Mouse (Mus musculus) gastrocnemius, adult 18-20 months (tissue): Measurements from ENCODE around the gene Cd28. TPM values are rescaled to one million over a fixed set of nuclear protein-coding genes. Genes with fewer than 3 reads are reported as not detected.

Source experiments
- DNase-seq: peaks from one replicate; pipeline ENCODE4 v3.0.0; 2021; ENCODE audit warnings: low spot score
- total RNA-seq, 2 experiments: library from RNA; stranded (reverse); gene quantifications; 2 replicates each; pipeline ENCODE4 v1.2.3; 2021

The Cd28 gene
- total RNA-seq, 2 experiments from 2014 or later = 2.2 to 2.9 TPM

DNA sequence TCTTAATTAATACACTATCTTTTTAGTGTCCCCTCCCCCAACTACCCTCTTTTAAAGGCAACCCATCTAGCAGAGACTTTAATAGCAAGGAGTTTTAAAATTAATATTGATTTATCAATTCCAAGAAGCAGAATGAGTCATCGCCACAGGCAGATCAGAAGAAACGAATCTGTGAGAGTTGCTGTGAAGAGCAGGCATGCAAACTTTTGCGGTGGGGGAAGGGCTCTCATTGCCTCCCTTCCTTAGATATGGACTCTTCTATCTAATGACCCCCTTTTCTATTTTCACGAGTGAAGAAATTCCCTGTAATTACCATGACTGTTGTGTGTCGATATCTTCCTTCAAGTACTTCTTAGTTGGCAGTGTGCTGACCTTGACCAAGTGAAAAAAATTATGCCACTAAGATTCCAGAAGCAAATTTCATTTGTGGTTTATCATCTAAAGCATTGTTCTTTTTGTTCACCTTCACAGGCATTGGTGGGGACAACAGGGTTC is 32.8 kb downstream of the Cd28 start:
- DNase-seq = no peak

DNA sequence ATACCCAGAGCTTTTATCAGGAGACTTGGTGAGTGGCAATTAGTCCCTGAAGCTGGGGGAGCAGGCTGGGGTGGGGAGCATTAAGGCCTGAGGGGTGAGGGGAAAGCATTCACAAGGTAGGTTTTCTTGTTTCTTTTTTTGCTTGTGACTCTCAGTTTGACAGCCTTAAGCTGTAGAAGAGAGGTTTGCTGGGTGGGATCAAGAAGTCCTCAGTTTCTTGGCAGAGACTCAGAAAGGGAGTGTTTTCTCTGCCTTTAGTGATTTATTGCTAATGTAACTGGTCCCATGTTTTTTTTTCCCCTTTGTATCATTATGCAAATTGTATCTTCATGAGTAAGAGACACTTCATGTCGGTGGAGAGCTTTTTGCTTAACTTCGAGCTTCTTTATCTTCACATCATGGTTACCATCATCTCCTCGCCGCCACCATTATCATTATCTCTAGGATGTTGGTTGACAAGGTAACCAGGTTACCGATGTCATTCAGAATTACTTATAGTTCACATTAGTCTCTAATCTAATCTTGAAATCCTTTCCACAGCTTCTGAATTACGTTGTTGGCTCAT is 33.7 kb downstream of the Cd28 start:
- no peak for DNase-seq

DNA sequence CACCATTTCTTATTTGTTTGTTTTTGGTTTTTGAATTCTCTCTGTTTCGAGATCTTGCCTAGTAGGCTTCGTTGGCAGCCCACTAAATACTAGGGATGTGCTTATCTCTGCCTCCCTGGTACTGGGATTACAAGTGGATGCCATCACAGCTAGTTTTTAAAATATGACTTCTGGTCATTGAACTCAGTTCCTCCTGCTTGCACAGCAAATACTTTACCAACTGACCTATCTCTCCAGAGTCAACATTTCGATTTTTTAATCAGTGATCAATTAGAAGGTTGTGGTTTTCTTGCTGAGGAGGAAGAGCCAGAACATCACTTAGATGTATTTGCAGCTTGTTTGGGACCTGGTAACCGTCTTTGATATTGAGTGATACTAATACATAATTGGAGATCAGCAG is 34.4 kb downstream of the Cd28 start:
- no peak for DNase-seq

DNA sequence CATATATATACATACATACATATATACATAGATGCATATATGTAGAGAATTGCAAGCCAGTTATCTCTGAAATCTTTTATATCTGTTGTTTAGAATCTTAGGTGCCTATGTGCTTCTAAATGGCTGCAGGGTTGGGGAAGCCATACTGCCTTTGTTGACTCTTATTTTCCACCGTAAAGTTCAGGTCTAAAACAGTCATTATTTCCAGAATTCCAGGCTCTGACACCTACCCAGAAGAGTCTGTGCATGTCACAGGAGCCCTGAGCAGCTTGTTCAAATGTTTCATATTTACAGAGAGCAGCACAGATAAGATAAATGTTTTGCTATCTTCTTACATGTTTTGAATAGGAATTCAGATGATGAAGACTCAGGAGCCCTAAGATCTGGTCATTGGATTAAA is 36.4 kb downstream of the Cd28 start:
- DNase-seq = no peak

DNA sequence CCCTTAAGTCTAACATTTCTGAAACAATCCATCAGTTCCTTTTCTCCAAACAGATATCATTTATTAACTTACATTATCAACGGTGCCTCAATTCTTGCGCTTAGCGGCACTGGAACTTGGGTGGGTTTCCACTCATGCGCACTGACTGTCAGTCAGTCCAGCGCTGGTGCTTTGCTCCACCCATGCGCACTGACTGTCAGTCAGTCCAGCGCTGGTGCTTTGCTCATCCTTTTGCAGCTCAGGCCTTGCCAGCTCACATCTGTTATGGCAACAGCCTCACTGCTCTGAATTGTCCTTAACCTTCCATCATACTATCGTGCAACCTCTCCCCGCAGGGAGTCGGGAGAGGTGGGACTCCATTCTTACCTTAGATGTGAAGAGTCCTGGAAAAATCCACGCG is 37.4 kb downstream of the Cd28 start:
- no peak for DNase-seq

DNA sequence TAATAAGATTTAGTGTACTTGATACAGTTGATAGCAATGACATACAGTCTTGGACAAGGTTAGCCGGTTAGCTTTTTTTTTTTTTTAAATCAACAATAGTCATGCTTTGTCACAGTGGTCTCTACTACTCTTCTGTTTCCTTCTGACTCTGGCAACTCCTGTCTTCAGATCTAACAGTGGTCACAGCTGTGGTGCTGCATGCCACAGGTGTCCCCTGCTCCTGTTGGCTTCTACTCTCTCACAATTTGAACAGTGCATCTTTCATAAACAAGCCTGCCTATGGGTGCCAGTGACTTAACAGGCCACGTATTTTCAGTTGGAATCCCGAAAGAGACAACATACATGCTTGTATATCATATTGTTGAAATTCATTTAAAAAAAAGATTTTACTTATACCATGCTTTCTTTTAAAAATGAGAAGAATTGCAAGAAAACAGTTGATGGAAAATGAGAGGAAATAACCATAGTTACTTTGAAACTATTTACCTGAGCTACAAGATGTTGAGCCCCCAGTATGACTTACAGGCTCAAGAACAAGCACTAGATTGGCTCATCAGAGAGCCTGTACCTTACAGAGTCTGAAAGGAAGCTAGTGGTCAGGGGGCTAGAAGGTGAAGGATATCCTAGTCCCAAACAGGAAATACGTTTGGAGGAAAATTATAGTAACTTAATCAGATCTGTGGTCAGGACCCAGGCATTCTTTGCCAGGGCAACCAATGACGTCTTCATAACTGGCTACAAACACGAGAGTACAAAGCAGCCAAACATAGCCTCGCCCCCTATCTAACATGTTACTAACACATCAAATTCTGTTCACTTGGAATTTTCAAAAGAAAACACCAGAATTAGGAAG is 39.0 kb downstream of the Cd28 start:
- DNase-seq = no peak

DNA sequence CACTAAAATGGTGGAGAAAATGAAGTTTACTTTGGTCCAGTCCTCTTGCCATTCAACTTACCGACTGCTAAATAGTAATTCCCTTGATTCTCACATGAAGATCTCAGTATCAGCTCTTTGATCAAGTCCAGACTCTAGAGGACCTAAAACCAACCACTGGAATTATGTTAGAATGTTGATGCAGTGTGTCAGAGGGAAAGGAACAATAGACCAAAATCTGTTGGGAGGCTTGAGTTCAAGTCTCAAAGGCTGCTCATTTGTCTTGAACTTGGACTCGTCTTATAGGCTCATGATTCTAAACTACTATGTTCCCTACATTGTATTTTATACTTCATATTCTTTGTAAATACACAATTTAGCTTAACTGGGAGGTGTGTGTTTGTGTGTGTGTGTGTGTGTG is 41.0 kb downstream of the Cd28 start:
- DNase-seq = no peak

DNA sequence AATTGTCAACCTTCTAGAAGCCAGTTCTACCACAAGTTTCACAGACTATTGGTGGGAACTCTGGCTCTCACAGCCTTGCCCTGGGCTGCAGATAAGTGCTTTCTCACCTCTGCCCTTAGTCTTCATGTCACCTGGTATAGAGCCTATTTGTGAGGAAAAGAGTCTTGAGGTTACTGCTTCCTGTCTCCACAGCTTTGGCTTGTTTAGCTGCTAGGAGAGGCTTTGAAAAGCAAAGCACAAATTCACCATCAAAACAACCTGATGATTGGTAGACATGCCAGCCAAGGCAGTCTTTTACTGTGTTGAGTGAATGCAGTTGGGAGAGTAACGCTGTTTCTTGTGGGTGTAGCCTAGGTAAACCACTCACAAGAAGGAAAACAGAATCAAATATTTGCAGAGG is 41.6 kb downstream of the Cd28 start:
- DNase-seq = no peak

DNA sequence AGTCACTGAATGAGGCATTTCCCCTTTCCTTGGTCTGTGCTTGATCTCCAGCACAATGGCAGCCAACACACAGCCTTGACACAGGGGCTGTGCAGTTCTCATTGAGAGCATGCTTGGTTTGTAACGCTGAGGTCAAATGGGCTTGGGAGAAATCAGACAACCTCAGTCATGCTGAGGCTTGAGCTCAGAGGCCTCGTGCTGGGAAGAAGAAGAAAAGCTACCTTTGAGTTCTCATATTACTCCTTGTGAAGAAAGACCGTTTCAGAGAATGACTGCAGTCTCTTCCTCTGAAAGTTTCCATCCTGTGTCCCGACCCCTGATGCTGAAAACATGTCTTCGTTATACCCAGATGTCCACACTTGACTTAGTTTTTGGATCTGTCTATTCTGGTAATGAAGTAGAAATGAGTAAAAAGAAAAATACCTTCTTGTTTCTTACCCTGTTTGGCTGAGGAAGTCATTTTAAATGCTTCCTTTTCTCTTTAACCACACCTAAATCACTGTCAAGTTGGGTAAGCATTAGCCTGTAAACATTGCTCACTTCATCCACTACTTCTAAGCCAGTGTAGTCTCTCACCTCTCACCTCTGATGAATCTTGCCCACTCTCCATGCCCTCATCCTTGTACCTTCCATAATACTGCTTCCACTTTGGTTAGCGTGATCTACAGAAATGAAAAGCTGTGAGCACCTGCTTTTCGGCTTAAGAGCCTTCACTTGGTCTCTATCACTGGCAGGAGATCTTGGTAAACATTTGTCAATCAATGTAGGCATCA is 43.1 kb downstream of the Cd28 start:
- DNase-seq = no peak

DNA sequence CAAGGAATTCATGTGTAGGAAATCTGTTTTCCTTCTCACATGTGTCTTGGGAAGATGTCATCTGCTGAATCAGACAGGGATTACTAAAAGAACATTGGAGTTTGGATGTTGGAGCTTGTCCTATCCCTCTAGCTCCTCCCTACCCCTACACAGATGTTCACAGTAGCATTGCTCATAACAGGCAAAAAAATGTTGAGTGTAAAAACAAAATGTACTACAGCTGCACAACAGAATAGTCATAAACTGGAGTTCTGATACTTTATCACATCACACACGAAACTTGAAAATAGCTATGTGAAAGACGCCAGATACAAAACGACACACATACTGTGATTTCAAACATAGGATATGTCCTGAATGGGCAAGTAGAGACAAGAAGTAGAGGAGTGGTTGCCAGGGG is 43.9 kb downstream of the Cd28 start:
- no peak for DNase-seq

DNA sequence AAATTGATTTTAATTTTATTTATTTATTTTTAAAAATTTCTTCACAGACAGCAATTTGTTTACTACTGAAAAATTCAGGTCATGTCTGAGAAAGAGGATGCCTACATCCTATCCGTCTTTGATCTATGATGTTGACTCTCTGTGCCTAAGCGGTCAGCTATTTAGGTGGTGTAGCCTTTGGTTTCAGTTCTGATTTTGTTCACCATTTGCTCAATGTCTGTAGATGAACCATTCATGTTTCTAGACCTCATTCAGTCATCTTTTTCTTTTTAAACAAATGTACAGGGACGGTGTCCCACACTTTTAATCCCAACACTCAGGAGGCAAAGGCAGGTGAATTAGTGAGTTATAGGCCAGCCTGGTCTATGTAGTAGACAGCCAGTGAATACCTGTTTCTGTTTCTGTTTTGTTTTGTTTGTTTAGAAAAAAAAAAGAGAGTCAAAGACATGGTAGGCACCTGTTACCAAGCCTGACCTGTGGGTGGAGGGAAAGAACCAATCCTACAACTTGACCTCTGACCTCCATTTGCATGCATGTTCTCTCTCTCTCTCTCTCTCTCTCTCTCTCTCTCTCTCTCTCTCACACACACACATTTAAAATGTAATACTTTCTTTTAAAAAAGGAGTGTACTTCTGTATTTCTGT is 45.0 kb downstream of the Cd28 start:
- DNase-seq = no peak

DNA sequence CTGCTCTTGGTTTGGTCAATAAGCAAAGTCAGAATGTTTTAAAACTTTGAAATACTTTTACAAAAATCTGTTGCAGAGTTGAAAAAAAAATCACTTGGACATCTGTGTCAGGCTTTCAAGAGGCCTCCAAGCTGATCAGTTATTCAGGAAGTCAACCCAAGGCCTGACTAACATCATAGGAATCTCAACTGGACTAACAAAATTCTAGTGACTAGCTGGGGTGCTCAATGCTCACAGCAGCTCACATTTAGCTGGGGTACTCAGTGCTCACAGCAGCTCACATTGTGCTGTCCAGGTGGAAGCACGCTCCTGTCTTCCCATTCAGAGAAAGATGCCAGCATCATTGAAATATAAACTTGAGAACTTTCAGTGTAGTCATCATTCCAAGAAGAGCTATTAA is 45.9 kb downstream of the Cd28 start:
- DNase-seq = no peak

DNA sequence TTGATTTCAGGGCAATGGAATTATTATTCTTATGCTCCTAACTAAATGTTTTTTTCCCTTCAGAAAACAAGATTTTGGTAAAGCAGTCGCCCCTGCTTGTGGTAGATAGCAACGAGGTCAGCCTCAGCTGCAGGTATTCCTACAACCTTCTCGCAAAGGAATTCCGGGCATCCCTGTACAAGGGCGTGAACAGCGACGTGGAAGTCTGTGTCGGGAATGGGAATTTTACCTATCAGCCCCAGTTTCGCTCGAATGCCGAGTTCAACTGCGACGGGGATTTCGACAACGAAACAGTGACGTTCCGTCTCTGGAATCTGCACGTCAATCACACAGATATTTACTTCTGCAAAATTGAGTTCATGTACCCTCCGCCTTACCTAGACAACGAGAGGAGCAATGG is 46.3 kb downstream of the Cd28 start:
- no peak for DNase-seq

DNA sequence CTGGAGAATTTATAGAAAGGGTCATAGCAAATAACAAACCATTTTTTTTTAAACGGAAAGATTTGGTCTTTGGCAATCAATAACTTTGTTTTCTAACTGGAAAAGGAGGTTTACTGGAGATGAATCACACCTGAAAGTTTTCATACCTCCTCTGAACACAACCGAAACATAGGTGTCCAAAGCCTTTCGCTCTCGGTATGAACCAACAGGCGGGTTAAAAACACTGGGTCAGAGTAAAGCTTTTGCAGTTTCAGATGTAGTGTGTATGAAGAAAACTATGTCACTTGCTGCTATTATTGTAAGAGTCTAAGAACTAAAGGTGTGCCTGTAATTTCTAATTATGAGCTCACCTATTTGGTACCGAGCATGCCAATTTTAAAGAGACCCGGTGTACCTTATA is 55.2 kb downstream of the Cd28 start:
- no peak for DNase-seq

DNA sequence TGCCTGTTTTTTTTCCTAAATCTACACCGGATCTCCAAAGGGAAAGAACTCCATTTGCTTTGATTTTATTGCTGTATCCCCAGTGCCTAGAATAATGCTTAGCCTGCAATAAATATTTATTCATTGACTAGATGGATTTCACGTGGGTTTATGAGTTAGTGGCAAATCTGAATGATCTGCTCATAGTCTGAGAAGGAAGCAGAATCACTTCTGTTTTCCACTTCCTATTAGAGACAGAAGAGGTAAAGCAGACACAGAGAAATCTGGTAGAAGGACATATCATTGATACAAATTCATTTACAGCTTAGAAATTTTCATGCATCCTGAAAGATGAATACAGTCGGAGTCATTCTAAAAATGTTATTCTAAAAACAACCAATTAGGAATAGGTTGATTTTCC is 56.6 kb downstream of the Cd28 start:
- no peak for DNase-seq

DNA sequence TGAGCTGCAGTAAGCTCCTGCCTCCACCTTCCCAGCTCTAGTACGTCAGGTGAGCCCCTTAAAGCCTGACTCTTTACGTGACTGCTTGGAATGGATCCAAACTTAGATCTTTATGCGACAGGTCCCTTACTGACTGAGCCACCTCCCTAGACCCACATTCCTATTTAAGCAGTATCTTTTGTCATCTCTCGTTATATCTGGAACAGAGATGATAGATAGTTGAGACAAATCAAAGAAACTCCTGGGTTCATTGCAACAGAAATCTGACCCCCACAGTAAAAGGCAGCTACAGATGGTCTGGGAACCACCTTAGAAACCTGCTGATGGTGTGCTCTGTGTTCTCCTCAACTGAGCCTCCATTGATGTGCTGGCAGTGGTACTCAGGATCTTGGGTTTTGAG is 59.6 kb downstream of the Cd28 start:
- no peak for DNase-seq

DNA sequence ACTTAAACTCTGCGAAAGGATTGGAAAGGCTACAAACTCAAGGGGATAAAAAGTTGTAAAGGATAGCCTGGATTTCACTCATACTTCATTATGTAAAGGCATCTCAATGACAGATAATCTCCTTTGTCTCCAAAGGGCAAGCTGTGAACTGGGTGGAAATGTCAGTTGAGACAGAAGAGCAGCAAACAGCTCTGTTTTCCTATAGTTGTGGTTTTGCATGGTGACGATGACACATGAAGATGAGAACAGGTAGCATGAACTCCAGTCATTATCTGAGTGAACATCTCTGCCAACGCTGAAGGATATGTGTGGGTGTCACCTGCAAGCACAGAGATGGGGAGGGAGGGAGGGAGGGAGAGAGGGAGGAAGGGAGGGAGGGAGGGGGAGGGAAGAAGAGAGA is 60.3 kb downstream of the Cd28 start:
- no peak for DNase-seq

DNA sequence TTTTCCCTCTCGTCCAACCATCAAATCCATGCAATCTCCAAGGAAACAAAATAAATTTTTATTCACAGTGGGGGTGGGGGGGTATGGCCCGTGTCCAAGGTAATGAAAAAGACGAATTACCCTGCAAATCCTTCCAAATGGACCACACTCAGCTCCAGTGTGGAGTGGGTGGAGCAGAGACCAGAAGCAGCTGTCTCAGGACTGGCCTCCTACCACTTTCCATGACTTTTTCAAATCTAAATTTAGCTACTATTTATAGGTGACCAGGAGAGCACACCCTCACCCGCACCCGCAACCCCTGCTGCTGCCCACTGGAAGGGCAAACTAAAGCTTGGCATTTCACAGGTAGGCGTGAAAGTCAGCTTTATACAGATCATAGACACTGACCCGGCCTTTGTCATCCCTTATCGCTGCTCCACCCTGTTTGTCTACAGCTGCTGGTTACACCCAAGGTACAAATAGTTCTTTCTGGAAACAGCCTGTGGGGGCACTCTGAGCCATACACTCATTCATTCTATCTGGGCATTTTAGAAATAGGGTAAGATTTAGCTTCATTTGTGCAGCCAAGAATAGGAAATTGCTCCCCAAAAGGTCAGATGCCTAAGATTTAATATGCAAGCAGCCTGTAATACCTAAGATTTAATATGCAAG is 62.0 kb downstream of the Cd28 start:
- DNase-seq = peak; percentile 40

DNA sequence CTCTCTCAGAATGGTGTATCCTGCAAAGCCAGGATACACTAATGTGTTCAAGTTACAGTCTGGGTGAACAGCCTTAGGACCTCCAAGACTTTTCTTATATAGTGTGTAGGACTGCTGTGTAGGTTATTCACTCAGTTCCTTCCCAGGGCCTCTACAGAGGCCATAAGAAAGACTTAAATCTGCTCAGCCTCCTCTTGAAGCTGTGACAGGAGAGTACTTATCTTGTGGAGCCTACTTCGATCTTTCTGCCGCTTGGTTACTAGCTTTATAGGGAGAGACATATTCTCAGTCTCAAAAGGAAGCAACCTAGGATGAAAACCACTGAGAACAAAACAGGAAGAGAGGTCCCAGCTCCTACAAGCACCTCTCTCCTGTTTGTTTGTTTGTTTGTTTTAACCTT is 62.6 kb downstream of the Cd28 start:
- no peak for DNase-seq

DNA sequence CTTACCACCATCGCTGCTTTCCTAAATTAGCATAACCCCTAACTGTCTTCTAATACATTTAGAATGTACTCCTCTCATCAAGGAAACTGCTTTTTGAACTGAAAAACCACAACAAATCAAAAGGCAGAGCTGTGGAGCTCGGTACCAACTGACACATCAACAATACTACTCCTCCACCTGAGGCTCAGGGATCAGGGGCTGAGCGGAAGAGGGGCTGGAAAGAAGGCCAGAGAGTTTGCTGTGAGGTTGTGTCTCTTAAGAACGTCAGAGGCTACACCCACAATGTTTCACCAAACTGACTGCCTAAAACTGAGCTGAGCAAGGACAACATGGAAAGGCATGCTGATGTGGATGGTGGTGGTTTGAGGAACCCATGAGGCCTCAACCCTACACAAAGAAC is 65.1 kb downstream of the Cd28 start:
- DNase-seq = no peak

DNA sequence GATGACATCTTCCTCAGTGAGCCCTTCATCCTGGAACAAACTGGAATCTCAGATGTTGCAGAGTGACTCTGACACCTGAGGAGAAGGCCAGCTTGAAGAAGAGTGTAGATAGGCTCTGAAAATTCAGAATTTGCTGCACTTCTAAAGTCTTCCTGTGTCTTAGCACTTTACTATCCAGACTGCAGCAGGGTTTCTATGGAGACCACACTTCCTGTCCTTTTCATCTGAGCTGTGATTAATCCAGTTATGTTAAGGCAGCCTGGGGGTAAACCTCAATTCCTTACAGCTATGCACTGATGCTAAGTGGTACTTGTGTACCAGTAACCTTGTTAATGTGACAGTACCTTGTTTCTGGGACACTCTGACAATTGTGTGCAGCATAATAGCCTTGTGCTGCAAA is 77.1 kb downstream of the Cd28 start:
- no peak for DNase-seq
